Mouse (Mus musculus): ENCODE measurements around the gene Hectd3.

The Hectd3 gene

DNA sequence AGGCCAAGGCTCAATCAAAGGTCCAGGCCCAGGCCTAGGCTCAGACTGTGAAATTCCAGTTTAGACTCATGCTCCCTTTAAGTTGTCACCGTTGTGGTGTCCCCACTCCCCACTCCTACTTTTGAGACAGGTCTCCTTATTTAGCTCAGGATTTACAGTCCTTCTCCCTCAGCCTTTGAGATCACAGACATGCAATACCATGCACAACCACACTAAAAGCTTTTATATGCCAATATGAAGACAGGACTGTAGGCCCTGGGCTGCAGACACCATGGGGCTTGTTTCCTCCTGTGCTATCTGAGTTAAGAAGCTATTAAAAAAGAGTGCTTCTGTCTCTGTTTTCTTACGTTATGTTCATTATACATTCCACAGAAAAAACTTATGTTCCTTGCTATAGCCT is 22.6 kb downstream of the Hectd3 start:
- no peak for DNase-seq

DNA sequence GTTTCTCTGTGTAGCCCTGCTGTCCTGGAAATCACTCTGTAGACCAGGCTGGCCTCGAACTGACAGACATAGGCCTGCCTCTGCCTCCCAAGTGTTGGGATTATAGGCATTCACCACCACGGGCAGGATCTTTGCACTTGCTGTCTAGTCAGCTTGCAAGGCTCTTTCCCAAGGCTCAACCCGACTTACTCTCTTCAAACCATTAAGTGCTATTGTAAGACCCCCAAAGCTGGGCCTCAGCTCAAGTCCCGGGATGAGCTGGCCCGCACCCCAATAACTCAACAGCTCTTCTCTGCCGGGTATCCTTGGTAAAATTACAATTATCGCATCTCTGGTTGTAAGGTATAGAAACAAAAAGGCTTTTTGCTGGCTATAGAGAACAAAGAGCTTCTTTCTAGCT is 23.2 kb downstream of the Hectd3 start:
- no peak for DNase-seq

DNA sequence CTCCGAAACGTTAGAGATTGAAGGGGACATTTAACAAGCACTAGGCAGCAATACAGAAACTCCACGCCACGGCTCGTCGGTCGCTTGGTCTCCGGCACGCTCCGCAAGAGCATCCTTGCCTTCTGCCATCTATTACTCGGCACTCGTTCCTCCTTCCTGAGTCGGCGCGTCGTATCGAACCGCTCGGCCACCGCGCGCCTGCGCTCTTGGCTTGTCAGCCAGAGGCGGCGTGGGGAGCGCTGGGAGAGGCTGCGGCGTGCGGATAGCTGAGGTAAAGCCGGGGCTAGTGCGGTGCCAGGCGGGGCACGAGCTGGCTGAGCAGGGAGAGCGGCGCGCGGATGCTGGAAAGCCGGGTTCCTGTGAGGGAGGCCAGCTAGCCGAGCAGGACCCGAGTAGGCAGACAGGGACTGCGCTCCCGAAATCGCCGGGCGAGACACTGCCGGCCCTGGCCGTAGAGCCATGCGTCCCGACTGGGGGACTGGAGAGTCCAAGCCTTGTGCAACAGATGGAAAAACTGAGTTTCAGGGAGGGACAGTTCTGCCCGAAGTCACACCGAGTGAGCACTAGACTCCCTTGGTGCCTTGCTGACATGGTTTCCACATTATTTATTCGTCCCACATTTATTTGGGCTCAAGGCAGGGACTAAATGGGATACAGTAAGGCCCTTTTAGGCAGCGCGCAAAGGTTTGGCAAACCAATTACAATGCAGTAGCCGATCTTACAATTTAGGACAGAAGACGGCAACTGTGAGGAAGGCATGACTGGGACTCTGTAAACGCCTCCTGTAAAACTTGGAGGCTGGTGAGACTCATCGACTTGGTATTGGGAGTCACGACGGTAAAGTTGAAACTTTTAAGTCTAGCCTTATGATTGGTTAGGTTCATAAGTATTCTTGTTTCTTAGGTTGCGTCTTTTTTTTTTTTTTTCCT is 24.4 kb downstream of the Hectd3 start, which contains the start of gene Eif2b3:
TSS of gene Eif2b3 (plus strand) at position 197 of the 929 bp plus-strand sequence.
- peak; percentile 93 to 94 for DNase-seq

DNA sequence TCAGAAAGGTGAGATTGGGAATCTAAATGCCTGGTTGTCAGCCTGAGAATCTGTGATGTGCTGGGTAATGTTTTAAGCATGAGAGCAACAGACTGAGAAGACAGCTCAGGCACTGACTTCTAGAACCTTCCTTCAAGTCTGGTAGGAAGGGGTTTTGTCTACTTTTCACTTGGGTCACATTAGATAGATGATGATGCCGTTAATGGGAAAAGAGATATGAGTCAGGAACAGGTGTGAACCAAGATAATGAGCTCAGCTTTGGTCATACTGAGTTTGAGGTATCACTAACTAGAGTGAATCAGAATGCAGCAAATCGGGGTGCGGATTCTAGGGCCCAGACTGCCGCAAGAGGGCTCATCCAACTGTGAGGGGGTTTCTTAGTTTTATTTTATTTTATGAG is 28.4 kb downstream of the Hectd3 start:
- no peak for DNase-seq

DNA sequence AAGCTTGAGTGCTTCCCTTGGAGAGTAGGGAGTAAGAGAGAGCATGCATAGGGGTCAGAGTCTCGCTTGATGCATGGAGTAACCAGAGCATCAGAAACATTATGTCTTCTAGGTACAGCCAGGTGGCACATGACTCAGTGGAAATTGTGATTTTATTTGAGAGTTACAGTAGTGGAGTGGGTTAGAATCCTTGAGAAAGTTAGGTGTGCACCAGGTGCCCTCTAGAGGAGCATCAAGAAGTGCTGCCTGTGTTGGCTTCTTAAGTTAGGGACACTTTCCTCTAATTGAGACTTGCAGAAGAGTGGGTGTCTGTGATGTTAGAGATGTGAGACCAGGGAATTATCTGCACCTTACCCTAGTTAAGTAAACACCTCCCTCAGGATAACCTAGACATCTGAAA is 36.0 kb downstream of the Hectd3 start:
- no peak for DNase-seq

DNA sequence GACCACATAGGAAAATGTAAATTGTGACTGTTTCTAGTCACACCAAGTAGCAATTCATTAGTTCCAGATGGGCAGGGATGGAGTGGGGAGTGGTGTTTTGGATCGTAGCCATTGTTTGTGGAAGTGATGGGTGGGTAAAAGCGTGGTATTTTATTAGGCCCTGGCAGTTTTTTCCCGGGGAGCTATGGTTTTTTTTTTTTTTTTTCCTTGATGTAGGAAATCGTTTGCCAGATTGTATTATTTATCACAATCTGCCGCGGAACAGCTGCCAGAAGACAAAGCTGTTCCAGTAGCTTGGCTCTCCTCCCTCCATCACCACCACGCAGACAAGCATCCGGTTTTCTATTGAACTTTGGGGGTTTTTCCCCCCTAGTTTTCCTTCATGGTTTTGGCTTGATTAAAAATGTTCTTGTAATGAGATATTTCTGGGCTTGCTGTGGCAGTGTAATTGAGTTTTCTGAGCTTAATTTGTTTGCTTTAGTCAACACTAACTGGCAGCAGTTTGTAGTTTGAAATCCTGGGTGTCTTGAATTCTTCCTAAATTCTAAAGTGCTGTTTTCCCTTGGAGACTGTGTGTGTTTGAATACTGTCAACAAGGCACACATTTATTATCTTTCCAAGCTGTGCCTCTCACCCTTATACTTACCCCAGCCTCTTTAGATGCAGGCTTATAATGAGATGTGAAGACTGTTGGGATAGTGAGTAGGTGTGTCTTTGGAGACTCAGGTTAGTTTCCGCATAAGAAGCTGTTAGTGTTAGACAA is 45.0 kb downstream of the Hectd3 start:
- DNase-seq: peak; percentile 42 to 52

DNA sequence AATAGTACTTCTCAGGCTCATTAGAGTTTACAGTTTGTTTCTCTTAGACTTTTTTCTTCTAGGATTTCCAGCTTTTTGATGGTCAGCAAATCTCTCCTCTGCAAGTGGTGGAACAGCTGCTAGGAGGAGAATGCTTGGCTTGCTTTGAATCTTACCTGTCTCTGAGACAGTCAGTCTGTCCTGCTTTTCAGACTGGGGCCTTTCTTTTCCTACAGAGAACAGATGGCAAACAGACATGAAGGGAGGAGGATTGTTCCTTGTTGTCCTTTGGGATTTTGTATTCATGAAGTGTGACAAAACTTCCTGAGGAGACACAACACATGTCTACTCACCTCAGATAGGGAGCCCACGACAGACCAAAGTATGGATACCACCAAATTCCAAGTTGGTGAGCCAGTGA is 45.7 kb downstream of the Hectd3 start:
- DNase-seq: no peak

DNA sequence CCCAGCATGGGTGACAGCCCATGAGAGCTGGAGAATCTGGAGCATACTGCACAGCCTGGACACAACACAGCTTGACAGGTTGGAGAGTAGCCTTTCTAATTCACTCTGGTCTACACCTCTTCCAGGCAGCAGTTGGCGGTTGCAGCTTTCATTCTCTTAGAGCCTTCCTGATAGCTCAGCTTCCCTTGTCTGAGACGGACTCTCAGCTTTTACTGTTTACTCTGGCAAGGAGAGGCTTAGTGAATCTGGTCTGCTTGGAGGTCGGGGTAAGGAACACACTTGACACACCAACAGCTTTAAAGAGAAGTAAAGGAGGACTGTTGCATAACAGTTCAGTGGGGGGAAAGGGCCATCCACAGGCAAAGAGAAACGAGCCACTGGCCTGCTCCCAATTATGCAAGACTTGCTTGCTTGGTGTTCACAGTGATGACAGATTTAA is 46.2 kb downstream of the Hectd3 start:
- DNase-seq: peak; percentile 27 to 36

DNA sequence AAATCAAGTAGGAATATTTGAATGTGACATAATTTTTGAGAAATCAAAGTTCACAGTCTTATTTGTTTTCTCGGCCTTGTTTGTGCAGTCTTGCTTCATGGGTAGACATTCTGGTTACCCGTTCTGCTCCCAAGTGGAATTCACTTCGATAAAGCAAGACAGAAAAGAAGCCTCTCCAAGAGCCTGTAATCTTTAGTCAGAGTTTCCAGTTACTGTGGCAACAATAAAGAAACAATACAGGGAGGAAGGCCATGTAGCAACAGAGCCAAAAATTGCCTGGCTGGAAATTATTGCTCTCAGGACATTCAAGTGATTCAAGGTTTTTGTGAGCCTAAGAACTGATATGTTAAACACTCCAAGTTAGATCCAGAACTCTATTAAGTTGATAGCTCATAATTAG is 53.7 kb downstream of the Hectd3 start:
- no peak for DNase-seq

DNA sequence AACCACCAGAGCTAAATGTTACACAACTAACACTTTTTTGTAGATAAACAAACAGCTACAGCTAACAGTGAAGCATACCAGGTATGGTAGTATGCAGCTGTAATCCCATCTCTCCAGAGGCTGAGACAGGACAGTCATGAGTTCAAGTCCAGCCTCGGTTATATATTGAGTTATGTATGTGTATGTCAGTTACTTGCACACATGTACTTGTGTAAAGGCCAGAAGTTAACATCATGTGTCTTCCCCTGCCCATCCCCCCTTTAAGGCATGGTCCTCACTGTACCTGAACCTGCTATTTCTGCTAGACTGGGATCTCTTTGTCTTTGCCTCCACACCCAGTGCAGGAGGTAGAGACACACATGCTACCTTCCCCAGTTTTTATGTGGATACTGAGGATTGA is 54.4 kb downstream of the Hectd3 start:
- no peak for DNase-seq

DNA sequence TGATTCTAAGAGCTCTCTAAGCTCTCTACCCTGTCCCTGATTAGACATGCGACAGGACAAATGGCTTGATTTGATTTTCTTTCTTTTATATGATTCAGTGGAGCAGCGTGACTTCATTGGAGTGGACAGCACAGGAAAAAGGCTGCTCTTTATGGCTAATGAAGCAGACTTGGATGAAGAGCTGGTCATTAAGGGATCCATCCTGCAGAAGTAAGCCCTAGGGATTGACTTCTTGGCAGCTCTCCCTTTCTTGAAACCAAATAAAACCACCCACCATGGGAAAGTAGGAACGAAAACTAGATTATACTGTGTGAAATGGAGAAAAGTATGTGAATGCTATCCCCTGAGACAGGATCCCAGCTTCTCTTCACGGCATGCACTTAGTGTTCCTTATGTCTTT is 57.5 kb downstream of the Hectd3 start:
- no peak for DNase-seq

DNA sequence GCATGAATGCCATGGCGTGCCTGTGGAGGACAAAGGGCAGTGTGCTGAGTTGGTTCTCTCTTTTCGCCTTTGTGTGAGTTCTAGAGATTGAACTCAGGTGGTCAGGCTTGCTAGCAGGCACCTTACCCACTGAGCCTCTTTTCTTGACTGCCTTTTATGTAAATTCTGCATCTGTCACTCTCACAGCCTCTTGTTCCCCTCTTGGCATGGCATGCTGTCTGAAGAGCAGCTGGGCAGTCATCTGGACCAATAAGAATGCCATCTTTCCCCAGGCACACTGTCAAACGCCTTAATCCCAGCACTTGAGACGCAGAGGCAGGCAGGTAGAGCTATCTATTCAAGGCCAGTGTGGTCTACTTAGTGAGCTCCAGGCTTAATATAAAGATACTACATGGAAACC is 58.8 kb downstream of the Hectd3 start:
- DNase-seq: no peak

Measured in cerebellum, adult 18-20 months (tissue).